Mouse (Mus musculus): Measurements from ENCODE around the gene Upf2.

The Upf2 gene

GRCm38 (mm10) chr2:5950766-5951595, at the start of gene Upf2:
Upf2 (plus strand) TSS chr2:5951469.
- DNase-seq (ENCODE audit: low read depth, low spot score), result peak; percentile 95

DNA sequence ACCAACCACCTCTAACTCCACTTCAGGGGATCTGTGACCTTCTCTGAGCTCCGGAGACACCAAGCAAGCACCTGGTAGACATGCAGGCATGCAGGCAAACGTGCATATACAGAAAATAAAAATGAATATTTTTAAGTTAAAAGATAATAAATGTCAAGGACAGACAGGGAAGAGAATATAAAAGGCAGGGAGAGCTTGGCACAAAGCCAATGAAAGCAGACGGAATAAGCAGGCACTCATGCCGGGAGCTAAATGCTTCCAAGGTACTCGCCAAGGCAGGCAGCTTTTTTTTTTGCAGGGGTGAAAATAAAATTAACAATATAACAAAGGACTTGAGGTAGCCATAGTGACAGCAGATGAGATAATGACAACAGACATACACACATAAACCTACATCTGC, 45.2 kb upstream of the Upf2 start:
- no peak for DNase-seq (ENCODE audit: low read depth, low spot score)

- no peak for DNase-seq (ENCODE audit: low read depth, low spot score)
These were observed 44.6 kb upstream of the Upf2 start for GRCm38 (mm10) chr2:5906625-5907024.

GRCm38 (mm10) chr2:5911282-5911965, 39.8 kb upstream of the Upf2 start:
- DNase-seq (ENCODE audit: low read depth, low spot score), result no peak

- DNase-seq (ENCODE audit: low read depth, low spot score), result no peak
These were observed 28.4 kb upstream of the Upf2 start for GRCm38 (mm10) chr2:5922823-5923222.

DNA sequence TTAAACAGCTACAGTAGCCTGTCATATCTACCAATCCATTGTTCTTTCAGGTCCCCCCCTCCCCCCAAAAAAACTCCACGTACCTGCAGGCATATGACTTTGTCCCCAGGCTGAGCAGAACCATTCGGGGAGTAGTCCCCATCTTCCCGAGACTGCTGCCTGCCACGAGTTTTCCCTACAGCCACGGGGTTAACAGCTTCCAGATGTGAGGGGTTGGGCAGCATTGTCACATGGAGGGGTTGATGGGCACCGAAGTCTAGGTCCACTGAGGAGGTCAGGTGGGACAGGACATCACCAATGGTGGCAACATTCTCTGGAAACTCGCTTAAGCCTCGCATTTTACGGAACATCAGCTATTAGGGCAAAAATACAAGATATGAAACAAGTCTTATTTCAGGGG, 27.5 kb upstream of the Upf2 start:
- DNase-seq (ENCODE audit: low read depth, low spot score), result no peak

GRCm38 (mm10) chr2:5927481-5927880, 23.8 kb upstream of the Upf2 start:
- no peak for DNase-seq (ENCODE audit: low read depth, low spot score)

DNA sequence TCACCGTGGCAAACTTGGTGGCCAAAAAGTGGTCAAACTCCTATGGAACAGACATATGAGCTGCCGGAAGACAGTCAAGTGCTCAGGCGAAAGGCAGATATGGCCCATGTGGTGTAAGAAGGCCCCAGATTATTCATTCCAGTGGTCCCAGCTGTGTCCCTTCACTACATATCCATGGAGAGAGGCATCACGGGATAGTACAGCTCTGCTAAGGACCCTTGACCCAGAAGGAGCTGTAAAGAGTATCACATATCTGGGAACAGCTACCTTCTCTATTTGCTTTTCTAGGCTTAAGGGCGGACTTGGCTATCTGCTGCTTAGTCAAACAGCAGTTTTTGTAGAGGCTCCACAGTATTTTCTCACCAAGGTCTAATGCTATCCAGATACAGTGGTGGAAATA, 21.5 kb upstream of the Upf2 start:
- no peak for DNase-seq (ENCODE audit: low read depth, low spot score)

DNA sequence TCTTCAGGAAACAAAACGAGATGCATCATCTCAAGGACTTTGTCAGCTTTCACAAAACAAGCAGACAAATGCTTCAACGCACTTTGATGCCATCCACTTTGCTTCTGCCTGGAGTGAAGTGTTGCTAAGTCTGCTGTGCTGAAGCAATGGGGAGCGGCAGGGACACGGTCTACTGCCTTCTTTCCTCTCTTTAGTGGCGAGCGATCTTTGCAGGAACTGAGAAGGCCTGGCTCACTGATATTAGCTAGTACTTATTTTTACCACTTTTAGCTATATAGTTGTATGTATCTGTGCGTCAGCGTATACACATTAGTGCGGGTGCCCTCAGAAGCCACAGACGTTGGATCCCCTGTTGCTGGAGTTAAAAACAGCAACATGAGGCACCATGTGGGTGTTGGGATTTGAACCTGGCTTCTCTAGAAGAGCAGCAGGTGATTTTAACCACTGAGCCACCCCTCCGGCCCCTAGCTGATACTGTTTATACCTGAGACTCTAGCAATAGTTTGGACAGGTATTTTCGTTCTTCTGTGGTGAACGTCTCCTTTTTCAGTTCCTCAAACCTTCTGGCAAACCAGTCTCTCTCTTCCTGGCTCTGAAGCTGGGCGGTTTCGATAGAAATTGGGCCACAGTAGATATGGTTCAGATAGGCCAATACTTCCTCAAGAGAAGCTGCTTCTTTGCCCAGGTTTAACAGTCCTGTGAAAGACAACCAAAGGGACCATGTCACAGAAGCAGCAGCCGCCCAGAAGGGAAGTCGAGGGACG, 20.8 kb upstream of the Upf2 start:
- no peak for DNase-seq (ENCODE audit: low read depth, low spot score)

- no peak for DNase-seq (ENCODE audit: low read depth, low spot score)
These were observed 19.3 kb upstream of the Upf2 start for GRCm38 (mm10) chr2:5931938-5932337.

DNA sequence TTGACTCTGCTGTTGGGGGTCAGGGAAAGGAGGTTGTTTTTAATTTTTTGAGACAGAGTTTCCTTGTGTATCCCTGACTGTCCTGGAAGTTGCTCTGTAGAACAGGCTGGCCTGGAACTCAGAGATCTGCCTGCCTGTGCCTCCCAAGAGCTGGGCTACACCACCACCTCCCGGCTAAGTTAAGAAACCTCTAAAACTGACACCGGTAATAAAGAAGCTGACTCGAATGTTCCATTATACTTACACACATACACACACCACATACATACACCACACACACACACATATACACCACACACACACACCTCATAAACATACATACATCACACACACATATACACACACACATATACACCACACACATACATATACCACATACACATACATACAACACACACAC, 16.3 kb upstream of the Upf2 start:
- no peak for DNase-seq (ENCODE audit: low read depth, low spot score)

GRCm38 (mm10) chr2:5936068-5936467, 15.2 kb upstream of the Upf2 start:
- no peak for DNase-seq (ENCODE audit: low read depth, low spot score)

DNA sequence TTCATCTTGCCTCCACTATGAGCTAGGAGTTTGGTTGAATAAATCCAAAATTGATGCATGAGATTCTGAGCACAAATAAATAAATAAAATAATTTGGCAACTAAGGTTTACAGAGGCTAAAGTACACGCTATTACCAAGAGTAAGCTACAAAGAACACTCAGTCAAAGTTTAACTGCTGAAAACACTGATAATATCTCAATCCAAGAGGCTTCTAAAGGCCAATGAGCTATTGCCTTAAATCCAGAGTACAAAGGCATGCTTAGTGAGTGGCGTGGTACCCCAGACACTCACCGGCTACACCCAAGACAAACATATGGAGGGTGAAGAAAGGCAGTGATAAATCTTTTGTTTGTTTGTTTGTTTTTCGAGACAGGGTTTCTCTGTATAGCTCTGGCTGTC, 14.7 kb upstream of the Upf2 start:
- DNase-seq (ENCODE audit: low read depth, low spot score), result no peak

GRCm38 (mm10) chr2:5939319-5939718, 11.9 kb upstream of the Upf2 start:
- DNase-seq (ENCODE audit: low read depth, low spot score), result no peak

- no peak for DNase-seq (ENCODE audit: low read depth, low spot score)
These were observed 11.4 kb upstream of the Upf2 start for GRCm38 (mm10) chr2:5939911-5940310.

- DNase-seq (ENCODE audit: low read depth, low spot score), result no peak
These were observed 10.3 kb upstream of the Upf2 start for GRCm38 (mm10) chr2:5940936-5941335.

DNA sequence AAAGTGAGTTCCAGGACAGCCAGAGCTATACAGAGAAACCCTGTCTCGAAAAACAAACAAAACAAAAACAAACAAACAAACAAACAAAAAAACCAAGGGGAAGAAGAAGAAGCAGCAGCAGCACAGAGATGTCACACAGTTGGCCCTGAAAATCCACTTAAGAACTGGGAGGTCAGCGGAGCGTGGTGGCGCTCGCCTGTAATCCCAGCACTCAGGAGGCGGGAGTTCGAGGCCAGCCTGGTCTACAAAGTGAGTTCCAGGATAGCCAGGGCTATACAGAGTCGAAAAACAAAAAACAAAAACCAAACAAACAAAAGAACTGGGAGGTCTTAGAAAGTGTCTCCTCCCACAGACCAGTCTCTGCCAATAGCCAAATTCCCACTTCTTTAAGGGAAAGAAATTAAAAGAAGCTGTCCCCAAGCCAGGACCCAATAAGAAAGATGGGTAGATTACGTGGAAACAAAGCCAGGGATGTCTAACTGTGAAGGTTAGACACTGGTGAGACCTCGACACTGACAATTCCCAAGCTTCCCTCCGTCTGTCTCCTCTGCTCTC, 9.3 kb upstream of the Upf2 start:
- no peak for DNase-seq (ENCODE audit: low read depth, low spot score)

GRCm38 (mm10) chr2:5942416-5943032, 8.7 kb upstream of the Upf2 start, which contains the start of gene Dhtkd1:
Dhtkd1 (minus strand) TSS chr2:5942792.
- DNase-seq (ENCODE audit: low read depth, low spot score), result no peak

GRCm38 (mm10) chr2:5943071-5943470, 8.2 kb upstream of the Upf2 start:
- DNase-seq (ENCODE audit: low read depth, low spot score), result no peak

- no peak for DNase-seq (ENCODE audit: low read depth, low spot score)
These were observed 5.6 kb upstream of the Upf2 start for GRCm38 (mm10) chr2:5945629-5946028.

- DNase-seq (ENCODE audit: low read depth, low spot score), result no peak
These were observed 4.4 kb upstream of the Upf2 start for GRCm38 (mm10) chr2:5946876-5947275.

- no peak for DNase-seq (ENCODE audit: low read depth, low spot score)
These were observed 2.3 kb upstream of the Upf2 start for GRCm38 (mm10) chr2:5948964-5949363.
